Mouse (Mus musculus): ENCODE measurements around the gene Abcc5. TPM values are rescaled to one million over a fixed set of nuclear protein-coding genes. Genes with fewer than 3 reads are reported as not detected.

Abcc5 gene
- polyA plus RNA-seq, 1 experiment = 89.5 TPM

DNA sequence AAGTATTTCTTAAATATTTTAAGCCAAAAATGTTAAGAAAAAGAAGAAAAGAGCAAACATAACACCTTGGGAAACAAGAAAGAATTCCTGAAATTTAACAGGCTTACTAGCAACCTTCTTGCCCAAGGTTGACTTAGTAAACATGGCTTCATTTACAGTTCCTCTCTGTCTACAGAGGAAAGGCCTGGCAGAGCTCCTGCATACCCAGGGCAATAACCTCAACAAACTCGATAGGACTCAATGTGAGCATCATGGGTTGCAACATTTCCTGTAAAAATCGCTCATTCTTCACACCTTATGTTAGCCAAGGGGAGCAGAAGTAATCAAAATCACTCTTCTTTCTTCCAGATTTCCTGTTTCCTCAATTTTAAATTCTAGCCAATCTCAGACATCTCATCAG lies 8.1 kb downstream of the Abcc5 start:
- no peaks in the 10 kb centered on the region for H3K9me3 ChIP-seq (replicated peaks; ENCODE audit: control insufficient read depth, insufficient read depth, low read length, poor library complexity, severe bottlenecking)
- H3K27me3 ChIP-seq (ENCODE audit: control insufficient read depth, insufficient read depth, low read length, poor library complexity, severe bottlenecking) = no peaks in the 10 kb centered on the region
- no peak overlapping the region for H3K4me3 ChIP-seq (ENCODE audit: low read depth, low read length)
- H3K36me3 ChIP-seq (ENCODE audit: control insufficient read depth, insufficient read depth, low read length, poor library complexity, severe bottlenecking) = peaks cover 7% of the 10 kb centered on the region; the same call in 1 of the 2 replicates
- H3K9ac ChIP-seq (ENCODE audit: low read depth, poor library complexity, severe bottlenecking) = no peak overlapping the region
- H3K27ac ChIP-seq (ENCODE audit: insufficient read depth, low read length) = no peak overlapping the region
- TF ChIP-seq CTCF (IDR thresholded peaks at IDR 0.05; ENCODE audit: low read depth, low read length) = no peak
- TF ChIP-seq EP300 (IDR thresholded peaks at IDR 0.05; ENCODE audit: insufficient read depth, low read depth, low read length) = no peak
- H3K4me1 ChIP-seq (ENCODE audit: control insufficient read depth, insufficient read depth, low read length) = no peaks in the 10 kb centered on the region

DNA sequence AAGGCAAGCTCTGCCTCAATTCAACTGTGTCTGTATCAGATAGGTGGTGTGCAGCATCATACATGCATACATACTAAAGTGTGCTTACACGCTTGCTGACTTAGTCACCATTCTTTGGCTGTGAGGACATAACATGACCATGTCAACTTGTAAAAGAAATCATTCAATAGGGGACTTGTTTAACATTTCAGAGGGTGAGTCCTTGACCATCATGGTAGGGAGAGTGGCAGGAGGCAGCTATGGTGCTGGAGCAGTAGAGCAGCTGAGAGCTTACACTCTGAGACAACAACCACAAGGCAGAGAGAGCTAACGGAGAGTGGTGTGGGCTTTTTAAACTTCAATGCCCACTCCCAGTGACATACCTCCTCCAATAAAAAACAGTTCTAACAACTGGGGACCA lies 9.9 kb downstream of the Abcc5 start:
- TF ChIP-seq EP300 (IDR thresholded peaks at IDR 0.05; ENCODE audit: insufficient read depth, low read depth, low read length) = no peak
- TF ChIP-seq CTCF (IDR thresholded peaks at IDR 0.05; ENCODE audit: low read depth, low read length) = no peak
- TF ChIP-seq POLR2A (IDR thresholded peaks at IDR 0.05; ENCODE audit: insufficient read depth, low read length) = no peak
- Histone ChIP-seq H3K36me3 (ENCODE audit: control insufficient read depth, insufficient read depth, low read length, poor library complexity, severe bottlenecking) (peaks cover 5% of the 10 kb centered on the region; the same call in 1 of the 2 replicates), H3K27ac (ENCODE audit: insufficient read depth, low read length) (no peak overlapping the region), H3K9me3 (replicated peaks; ENCODE audit: control insufficient read depth, insufficient read depth, low read length, poor library complexity, severe bottlenecking) (no peaks in the 10 kb centered on the region), H3K4me3 (ENCODE audit: low read depth, low read length) (no peak overlapping the region), H3K27me3 (ENCODE audit: control insufficient read depth, insufficient read depth, low read length, poor library complexity, severe bottlenecking) (no peaks in the 10 kb centered on the region), H3K4me1 (ENCODE audit: control insufficient read depth, insufficient read depth, low read length) (no peaks in the 10 kb centered on the region), H3K9ac (ENCODE audit: low read depth, poor library complexity, severe bottlenecking) (no peak overlapping the region)

DNA sequence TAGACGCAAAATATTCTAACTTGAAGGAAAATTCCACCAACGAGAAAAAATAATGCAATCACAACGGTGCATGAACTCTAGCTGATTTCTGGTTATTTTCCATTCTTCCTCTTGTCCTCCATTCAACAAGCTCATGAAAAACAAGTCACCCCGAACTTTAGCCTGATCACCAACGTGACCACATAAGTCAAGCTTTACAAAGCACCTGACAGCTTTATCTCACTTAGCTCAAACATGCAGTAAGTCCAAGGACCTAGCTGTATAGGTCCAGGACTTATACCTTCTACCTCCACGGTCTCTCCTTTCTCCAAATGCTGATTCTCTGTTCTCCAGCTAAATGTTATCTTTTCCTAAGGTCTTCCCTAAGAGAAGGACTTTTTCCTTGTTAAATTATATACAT lies 10.4 kb downstream of the Abcc5 start:
- TF ChIP-seq POLR2A (IDR thresholded peaks at IDR 0.05; ENCODE audit: insufficient read depth, low read length) (no peak), CTCF (IDR thresholded peaks at IDR 0.05; ENCODE audit: low read depth, low read length) (no peak)
- H3K36me3 ChIP-seq (ENCODE audit: control insufficient read depth, insufficient read depth, low read length, poor library complexity, severe bottlenecking) = peaks cover 5% of the 10 kb centered on the region; the same call in 1 of the 2 replicates
- no peaks in the 10 kb centered on the region for H3K4me1 ChIP-seq (ENCODE audit: control insufficient read depth, insufficient read depth, low read length)
- H3K27me3 ChIP-seq (ENCODE audit: control insufficient read depth, insufficient read depth, low read length, poor library complexity, severe bottlenecking) = no peaks in the 10 kb centered on the region
- no peak overlapping the region for H3K27ac ChIP-seq (ENCODE audit: insufficient read depth, low read length)
- no peak overlapping the region for H3K9ac ChIP-seq (ENCODE audit: low read depth, poor library complexity, severe bottlenecking)
- no peak overlapping the region for H3K4me3 ChIP-seq (ENCODE audit: low read depth, low read length)
- H3K9me3 ChIP-seq (replicated peaks; ENCODE audit: control insufficient read depth, insufficient read depth, low read length, poor library complexity, severe bottlenecking) = no peaks in the 10 kb centered on the region

DNA sequence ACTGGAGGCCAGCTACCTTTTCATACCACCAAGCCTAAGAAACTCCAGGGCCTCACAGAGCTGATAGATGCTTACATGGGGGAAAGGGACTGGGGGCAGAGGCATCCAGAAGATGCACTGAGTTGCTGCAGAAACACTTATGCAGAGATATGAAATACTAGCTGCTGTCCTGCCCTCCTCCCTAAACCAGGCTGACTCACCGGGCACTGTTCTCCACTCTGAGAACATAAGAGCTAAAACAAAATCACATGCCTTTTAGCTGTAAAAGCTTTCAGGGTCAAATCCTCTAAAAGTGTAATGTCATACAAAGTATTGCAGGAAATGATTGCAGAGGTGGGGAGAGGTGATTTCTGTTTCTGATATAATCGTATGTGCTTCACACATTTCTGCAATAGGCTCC lies 11.0 kb downstream of the Abcc5 start:
- H3K9ac ChIP-seq (ENCODE audit: low read depth, poor library complexity, severe bottlenecking) = no peak overlapping the region
- no peak overlapping the region for H3K27ac ChIP-seq (ENCODE audit: insufficient read depth, low read length)
- no peaks in the 10 kb centered on the region for H3K9me3 ChIP-seq (replicated peaks; ENCODE audit: control insufficient read depth, insufficient read depth, low read length, poor library complexity, severe bottlenecking)
- no peaks in the 10 kb centered on the region for H3K27me3 ChIP-seq (ENCODE audit: control insufficient read depth, insufficient read depth, low read length, poor library complexity, severe bottlenecking)
- TF ChIP-seq CTCF (IDR thresholded peaks at IDR 0.05; ENCODE audit: low read depth, low read length) (no peak), POLR2A (IDR thresholded peaks at IDR 0.05; ENCODE audit: insufficient read depth, low read length) (no peak), EP300 (IDR thresholded peaks at IDR 0.05; ENCODE audit: insufficient read depth, low read depth, low read length) (no peak)
- no peaks in the 10 kb centered on the region for H3K4me1 ChIP-seq (ENCODE audit: control insufficient read depth, insufficient read depth, low read length)
- no peak overlapping the region for H3K4me3 ChIP-seq (ENCODE audit: low read depth, low read length)
- peaks cover 5% of the 10 kb centered on the region; the same call in 1 of the 2 replicates for H3K36me3 ChIP-seq (ENCODE audit: control insufficient read depth, insufficient read depth, low read length, poor library complexity, severe bottlenecking)

DNA sequence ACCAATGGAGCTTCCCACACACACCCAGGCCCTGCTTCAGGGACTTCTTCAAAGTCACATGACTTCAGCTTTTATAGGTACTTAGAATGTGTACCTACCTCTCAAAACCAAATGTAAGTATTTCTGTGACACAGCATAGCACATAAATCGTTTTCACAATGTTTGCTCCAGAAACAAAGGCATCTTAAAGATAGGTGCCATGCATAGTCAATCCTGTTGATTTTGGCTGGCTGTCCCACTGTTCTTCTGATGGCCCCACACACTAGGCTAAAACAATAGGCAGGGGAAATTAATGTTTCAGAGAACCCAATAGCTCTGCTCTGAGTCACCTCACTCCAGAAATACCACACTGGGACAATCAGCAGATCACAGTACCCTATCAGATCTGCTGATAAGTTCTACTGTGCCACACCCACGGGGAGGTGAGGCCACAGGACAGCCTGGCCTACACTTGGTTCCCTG lies 12.3 kb downstream of the Abcc5 start:
- H3K36me3 ChIP-seq (ENCODE audit: control insufficient read depth, insufficient read depth, low read length, poor library complexity, severe bottlenecking) = peaks cover 4% of the 10 kb centered on the region; the same call in 1 of the 2 replicates
- no peak overlapping the region for H3K4me3 ChIP-seq (ENCODE audit: low read depth, low read length)
- no peaks in the 10 kb centered on the region for H3K4me1 ChIP-seq (ENCODE audit: control insufficient read depth, insufficient read depth, low read length)
- H3K9me3 ChIP-seq (replicated peaks; ENCODE audit: control insufficient read depth, insufficient read depth, low read length, poor library complexity, severe bottlenecking) = no peaks in the 10 kb centered on the region
- H3K27ac ChIP-seq (ENCODE audit: insufficient read depth, low read length) = no peak overlapping the region
- no peaks in the 10 kb centered on the region for H3K27me3 ChIP-seq (ENCODE audit: control insufficient read depth, insufficient read depth, low read length, poor library complexity, severe bottlenecking)
- no peak for TF ChIP-seq CTCF (IDR thresholded peaks at IDR 0.05; ENCODE audit: low read depth, low read length)
- no peak for TF ChIP-seq POLR2A (IDR thresholded peaks at IDR 0.05; ENCODE audit: insufficient read depth, low read length)
- no peak for TF ChIP-seq EP300 (IDR thresholded peaks at IDR 0.05; ENCODE audit: insufficient read depth, low read depth, low read length)
- H3K9ac ChIP-seq (ENCODE audit: low read depth, poor library complexity, severe bottlenecking) = no peak overlapping the region

DNA sequence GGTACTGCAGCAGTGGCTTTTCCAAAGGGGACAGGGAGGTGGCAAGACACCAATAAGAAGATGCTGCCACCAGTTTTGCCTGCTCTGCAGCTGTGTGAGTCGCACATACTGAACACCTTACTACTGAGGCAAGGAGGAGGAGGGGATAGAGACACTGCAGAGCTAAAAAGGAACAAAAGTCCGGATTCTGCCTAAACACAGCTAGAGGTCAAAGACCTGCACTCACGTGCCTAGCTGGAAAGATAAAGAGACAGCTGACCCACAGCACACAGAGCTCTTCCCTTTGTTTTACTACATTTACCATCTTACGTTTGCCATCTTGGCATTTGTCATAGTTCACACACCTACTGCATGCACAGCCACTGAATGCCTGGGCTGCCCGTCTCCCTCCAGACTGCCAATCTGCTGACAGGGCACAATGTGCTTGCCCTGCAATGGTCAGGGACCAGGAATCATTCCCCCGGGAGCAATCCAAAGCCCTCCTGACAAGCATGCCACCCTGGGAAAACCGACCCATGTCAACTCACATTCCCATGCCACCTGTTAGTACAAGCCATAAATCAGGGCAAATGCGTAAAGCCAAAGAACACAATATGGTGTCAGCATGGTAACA lies 14.1 kb downstream of the Abcc5 start:
- Histone ChIP-seq H3K4me1 (ENCODE audit: control insufficient read depth, insufficient read depth, low read length) (no peaks in the 10 kb centered on the region), H3K4me3 (ENCODE audit: low read depth, low read length) (no peak overlapping the region), H3K9me3 (replicated peaks; ENCODE audit: control insufficient read depth, insufficient read depth, low read length, poor library complexity, severe bottlenecking) (no peaks in the 10 kb centered on the region), H3K9ac (ENCODE audit: low read depth, poor library complexity, severe bottlenecking) (no peak overlapping the region), H3K36me3 (ENCODE audit: control insufficient read depth, insufficient read depth, low read length, poor library complexity, severe bottlenecking) (no peaks in the 10 kb centered on the region), H3K27me3 (ENCODE audit: control insufficient read depth, insufficient read depth, low read length, poor library complexity, severe bottlenecking) (no peaks in the 10 kb centered on the region), H3K27ac (ENCODE audit: insufficient read depth, low read length) (no peak overlapping the region)
- TF ChIP-seq POLR2A (IDR thresholded peaks at IDR 0.05; ENCODE audit: insufficient read depth, low read length) = no peak
- TF ChIP-seq CTCF (IDR thresholded peaks at IDR 0.05; ENCODE audit: low read depth, low read length) = no peak
- TF ChIP-seq EP300 (IDR thresholded peaks at IDR 0.05; ENCODE audit: insufficient read depth, low read depth, low read length) = no peak
